Mouse (Mus musculus): ENCODE results near the gene Ascc2.
"Not testable (repeated sequence)": the region's sequence is repeated elsewhere in the genome, so short reads cannot be mapped to it uniquely, and the experiment has no call there.

The Ascc2 gene

GRCm38 (mm10) chr11:4634395-4634794 is 3.2 kb upstream of the Ascc2 start:
- no peak for DNase-seq

DNA sequence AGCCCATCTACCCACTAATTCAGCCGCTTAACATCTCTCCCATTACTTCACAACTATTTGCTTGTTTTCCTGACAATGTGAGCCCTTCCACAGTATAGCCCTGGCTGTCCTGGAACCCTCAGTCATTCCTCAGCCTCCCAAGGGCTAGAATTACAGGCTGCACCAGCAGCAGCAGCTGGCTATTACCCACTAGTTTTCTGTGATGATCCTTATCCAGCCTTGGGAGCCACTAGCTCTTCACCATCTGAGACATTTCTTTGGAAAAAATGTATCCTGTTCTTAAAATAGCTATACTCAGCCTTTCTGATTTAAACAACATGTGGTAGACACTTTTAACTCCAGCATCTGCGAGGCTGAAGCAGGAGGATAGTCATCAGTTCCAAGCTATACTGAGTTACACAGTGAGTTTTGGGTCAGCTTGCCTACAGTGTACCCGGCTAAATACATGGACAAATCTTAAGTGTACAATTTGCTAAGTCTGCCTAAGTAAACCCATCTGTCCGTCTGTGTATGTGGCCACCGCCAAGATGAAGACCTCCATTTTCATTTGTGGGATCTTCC is 685 bp upstream of the Ascc2 start:
- DNase-seq = peak in 1 of 2 experiments; percentile 13

DNA sequence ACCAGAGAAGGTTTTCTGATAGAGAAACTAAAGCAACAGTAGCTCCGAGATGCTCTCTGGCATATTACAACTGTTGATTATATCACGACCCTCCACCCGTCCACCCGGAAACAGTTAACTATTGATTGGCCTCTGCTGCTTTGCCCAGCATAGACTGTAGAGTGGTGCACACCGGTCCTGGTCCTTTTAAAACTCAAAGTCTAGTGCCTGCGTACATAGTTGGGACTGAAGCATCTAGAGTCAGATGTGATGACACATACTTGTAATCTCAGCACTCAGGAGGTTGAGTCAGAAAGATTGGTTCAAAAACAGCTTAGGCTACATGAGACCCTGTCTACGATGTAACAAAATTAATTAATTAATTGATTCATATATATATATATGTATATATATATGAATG is 714 bp downstream of the Ascc2 start:
- DNase-seq = no peak

DNA sequence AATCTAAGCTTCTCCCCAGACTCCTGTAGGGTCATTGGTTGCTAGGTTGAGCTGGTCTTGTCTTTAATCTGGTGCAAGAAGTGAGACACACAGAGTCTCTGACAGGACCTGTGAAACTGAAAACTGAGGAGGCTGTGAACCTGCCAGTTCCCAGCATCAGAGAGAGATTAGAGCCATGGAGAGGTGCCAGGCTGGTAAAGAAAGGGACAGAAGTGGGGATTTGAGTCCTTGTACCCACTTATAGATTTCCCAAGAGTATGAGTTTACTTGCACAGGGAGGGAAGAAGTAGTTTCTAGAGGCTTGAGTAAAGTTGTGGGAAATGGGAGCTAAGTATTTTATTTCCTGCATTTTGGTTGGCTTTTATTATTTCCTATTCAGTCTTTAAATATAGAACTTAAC is 3.6 kb downstream of the Ascc2 start:
- no peak for DNase-seq

GRCm38 (mm10) chr11:4643722-4644121 is 6.2 kb downstream of the Ascc2 start:
- no peak for DNase-seq

DNA sequence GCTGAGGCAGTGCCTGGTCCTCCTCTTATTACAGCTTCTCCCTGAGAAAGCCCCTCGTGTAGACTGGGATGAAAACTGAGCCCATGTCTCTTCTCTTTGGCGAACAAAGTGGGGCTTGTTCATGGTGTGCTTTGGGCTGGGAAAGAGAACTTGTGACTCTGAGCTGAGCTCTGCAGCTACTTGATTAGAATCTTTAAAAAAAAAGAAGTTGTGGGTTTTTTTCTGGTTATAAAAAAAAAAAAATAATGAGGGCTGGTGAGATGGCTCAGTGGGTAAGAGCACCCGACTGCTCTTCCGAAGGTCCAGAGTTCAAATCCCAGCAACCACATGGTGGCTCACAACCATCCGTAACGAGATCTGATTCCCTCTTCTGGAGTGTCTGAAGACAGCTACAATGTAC is 7.6 kb downstream of the Ascc2 start:
- not testable (repeated sequence) for DNase-seq

GRCm38 (mm10) chr11:4646409-4646808 is 8.9 kb downstream of the Ascc2 start:
- no peak for DNase-seq

- no peak for DNase-seq
Measured at GRCm38 (mm10) chr11:4659818-4660217, 22.3 kb downstream of the Ascc2 start.

- DNase-seq = no peak
Measured at GRCm38 (mm10) chr11:4660309-4661025, 22.9 kb downstream of the Ascc2 start.

DNA sequence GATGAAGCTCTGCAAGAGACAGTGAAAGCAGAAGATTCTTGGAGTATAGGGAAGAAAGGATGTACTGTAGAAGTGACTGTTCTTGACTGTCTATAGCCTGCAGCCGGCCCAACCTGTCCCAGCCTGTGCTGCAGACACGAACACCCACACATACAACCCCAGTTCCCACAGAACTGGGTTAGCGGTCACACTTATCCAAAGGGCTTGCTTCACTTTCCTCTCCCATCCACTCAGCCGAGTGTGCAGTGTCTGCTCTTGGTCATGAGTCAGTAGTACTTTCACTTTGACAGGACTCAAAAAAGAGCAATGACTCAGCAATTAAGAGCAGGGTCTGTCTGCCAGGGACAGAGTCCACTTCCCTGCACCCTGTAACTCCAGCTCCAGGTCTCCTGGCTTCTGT is 23.8 kb downstream of the Ascc2 start:
- peak; percentile 28 to 52 for DNase-seq

GRCm38 (mm10) chr11:4661871-4662495 is 24.4 kb downstream of the Ascc2 start:
- DNase-seq = no peak

DNA sequence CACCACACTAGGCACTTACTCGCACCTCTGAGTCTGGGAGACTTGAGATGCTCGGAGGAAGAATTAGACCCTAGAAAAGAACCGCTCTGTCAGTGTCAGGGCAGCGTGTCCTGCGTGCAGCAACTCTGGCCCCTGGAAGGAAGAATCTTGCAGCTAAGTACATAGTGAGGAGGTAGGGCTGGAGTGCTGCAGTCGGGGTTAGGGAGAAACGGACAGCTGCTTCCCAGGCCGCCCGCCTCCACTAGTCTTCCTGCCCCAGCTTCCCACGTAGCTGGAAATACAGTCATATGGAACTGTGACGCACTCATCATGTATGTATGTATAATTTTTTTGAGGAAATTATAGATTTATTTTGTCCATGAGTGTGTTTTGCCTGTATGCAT is 24.9 kb downstream of the Ascc2 start:
- no peak for DNase-seq

DNA sequence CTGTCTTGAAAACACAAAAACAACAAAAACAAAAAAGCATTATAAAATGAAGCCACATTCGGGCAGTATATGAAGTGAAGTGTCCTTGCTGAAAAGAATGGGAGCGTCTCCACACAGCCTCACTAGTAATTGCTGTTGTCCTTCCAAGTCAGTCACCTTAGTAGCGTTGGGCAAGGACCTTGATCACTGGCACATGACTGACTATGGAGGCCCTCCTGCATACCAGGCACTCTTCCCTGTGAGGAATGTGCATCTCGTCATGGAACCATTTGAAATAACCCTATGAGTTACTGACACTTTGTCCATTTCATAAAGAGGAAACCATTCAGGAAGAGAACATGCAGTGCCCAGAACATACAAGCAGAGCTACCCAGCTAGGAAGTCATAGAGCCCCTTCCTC is 34.2 kb downstream of the Ascc2 start:
- DNase-seq = no peak

- DNase-seq = no peak
Measured at GRCm38 (mm10) chr11:4674593-4674992, 37.0 kb downstream of the Ascc2 start.

- DNase-seq = peak; percentile 23 to 34
Measured at GRCm38 (mm10) chr11:4675126-4675562, 37.6 kb downstream of the Ascc2 start.

DNA sequence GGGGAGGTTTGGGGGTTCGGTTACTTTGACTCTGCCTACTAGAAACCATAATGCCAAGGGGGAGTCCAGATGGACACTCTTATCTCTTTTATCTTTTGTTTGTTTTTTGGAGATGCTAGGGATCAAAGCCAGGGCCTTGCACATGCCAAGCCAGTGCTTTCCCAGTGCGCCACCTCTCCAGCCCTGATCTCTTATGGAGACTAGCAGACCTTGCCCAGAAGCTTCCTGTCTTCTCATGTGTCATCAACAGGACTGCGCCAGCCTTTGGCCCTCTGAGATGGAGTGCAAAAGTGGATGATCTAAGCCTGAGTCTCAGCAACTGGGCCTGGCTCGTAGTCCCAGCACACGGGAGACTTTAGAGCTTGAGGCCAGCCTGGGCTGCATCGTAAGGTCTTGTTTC is 38.1 kb downstream of the Ascc2 start:
- DNase-seq = no peak

DNA sequence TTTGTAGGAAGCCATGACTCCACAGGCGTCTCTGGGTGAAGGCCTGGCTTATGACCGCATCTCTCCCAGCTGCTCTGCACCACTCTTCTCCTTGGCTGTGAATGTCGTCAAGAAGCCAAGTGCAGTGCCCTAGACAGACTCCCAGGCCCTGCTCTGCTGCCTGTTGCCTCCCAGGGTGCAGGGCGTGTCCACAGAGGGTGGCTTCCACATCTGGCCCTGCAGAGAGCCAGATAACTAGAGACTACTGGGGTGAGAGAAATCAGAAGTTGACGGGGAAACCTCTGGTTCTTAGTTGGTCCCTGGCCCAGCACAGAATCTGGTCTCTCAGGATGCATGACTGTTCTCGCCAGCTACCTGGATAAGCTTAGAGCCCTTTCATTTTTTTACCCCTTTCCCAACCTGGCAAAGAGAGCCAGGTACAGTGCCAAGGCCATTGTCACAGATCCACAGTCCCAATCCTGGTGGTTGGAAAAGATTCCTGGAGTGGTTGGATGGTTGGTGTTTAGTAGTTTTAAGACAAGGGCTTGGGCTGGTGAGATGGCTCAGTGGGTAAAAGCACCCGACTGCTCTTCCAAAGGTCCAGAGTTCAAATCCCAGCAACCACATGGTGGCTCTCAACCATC is 39.8 kb downstream of the Ascc2 start:
- DNase-seq = no peak

DNA sequence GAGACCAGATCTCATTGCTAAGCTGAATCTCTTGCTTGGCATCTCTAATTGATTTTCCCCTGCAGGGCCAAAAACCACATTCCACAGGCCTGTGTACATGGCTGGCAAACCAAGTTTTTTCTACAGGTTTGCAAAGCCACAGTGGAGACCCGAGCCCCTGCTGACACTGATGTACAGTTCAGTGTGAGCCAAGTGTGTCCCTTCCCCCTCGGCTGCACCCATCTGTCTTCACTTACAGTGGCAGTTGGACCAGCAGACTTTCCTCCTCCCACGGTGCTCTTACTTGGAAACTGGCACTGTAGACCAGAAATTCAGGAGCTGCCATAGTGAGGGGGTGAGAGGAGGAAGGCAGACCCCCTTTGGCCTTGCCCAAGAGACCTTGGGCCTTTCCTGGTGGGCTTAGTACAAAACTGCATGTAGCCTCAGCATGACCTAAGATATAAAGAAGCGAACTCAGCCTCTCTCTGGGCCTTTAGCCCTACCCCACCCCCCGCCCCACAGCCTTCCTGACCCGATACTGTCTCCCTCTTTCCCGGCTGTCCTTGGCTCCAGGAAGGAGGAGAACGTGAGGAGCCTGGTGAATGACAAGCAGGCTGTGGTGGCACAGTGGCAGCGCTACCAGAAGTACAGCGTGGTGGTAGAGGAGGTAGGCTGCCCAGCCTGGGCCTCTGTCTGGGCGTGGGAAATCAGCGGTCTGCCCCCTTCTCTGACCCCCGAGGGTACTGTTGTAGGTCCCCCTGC is 41.3 kb downstream of the Ascc2 start:
- DNase-seq = no peak

- DNase-seq = no peak
Measured at GRCm38 (mm10) chr11:4679441-4679832, 41.9 kb downstream of the Ascc2 start.

DNA sequence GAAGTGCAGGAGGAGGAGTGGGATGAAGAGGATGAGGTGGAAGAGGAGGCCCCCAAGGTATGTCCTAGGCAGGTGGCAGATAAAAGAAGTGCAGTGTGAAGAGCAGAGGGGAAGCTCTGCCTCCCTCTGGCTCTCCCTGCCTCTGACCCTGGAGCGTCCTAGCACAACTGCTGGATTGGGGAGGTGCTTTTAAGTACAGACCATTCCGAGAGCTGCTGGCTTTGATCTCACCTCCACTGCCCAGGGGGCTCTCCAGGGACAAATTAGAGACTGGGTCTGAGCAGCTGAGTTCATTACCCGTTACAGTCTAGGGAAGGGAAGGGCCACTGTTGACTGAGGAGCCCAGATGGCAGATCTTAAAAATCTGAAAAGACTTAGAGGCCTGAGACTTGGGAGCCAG is 42.6 kb downstream of the Ascc2 start:
- DNase-seq = no peak

DNA sequence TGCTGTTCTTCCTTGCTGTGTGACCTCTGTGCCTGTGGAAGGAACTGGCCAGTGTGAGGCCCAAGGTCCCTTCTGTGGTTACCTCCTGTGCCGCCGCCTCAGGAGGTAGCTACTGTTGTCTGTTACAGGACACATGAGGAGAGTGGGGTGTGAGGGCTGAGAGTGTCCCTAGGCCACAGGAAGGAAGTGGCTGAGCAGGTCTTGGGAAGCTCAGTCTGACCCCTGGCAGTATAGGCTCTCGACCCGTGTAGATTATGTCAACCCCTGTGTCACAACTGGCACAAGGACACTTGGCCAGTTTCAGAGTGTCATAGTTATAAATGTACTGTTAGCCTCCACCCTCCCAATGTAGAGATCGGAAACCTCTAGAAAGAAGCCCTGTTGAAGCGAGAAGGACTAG is 46.0 kb downstream of the Ascc2 start:
- no peak for DNase-seq

GRCm38 (mm10) chr11:4684186-4684585 is 46.6 kb downstream of the Ascc2 start:
- DNase-seq = no peak

DNA sequence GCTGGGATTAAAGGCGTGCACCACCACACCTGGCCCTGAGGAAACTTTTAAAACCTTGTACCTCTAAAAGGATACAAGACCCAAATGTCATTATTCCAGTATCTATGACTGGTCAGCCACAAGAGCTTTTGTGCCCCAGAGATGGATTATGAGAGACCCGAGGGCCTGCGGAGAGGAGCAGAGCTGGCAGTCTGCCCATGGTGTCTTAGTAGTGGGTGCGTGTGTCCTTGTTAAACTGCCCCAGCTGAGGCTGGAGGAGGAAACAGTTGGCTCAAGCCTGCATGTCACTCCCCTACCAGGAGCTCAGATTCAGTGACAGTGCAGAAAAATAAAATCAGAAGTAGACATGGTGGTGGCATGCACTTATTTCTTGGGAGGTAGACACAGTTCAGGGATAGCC is 47.5 kb downstream of the Ascc2 start:
- no peak for DNase-seq

All from kidney, postnatal 36 days (tissue).